Mouse (Mus musculus) embryonic facial prominence, embryonic 11.5 days (tissue): ENCODE measurements around the gene Rnaset2b. TPM values are rescaled to one million over a fixed set of nuclear protein-coding genes. Genes with fewer than 3 reads are reported as not detected.

Source experiments
- polyA plus RNA-seq: library from polyadenylated mRNA; unstranded; fragments of >200 nt; fragmentation: Nextera tagmentation; extraction: Ambion mirVana; gene quantifications from 2 replicates; pipeline ENCODE4 v1.2.1, GENCODE M21; 2014

Rnaset2b gene
- polyA plus RNA-seq, 1 experiment from 2014 or later: 153 TPM

Other genes with a start within 250 kb of the Rnaset2b start
- gene Ezr, start 187.8 kb upstream of the Rnaset2b start, polyA plus RNA-seq: 45.4 and 46.9 TPM in 2 replicates
- gene Rsph3b, start 22.0 kb upstream of the Rnaset2b start, polyA plus RNA-seq: 36.7 and 37.3 TPM in 2 replicates
- gene Tagap1, start 9.5 kb upstream of the Rnaset2b start, polyA plus RNA-seq: 63.1 and 70.3 TPM in 2 replicates
- gene Gm49721, start 8.3 kb downstream of the Rnaset2b start, polyA plus RNA-seq: 0.24 TPM in 1 of 2 replicates, not detected in the other
- not detected in 2 replicates for gene Gm1604a, start 54.9 kb downstream of the Rnaset2b start, polyA plus RNA-seq
- 20.4 and 21.4 TPM in 2 replicates for gene Rps6ka2, start 199.5 kb downstream of the Rnaset2b start, polyA plus RNA-seq